Mouse (Mus musculus): Measurements from ENCODE around the gene Olfr1219.

Olfr1219 gene

DNA sequence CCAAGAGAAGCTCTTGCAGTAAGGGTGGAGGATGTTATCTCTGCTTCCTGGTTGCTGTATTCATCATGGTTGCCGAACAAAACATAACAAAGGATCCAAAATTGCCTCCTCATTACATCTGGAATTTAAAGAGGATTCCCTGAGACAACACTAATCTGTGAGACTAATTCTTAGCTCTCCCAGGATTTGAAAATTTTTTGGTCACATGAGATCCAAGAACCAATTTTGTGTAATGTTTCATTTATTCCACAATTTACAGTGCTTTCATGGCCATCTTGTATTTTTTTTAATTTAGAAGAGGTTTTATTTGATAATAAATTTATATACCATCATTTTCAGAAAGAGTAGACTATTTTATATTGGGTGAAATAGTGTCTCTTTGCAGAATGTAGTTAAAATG, at the start of gene Olfr1219:
Olfr1219 (minus strand) TSS at position 101 of the 400 bp plus-strand sequence.
- no peak for DNase-seq (ENCODE audit: low spot score)

DNA sequence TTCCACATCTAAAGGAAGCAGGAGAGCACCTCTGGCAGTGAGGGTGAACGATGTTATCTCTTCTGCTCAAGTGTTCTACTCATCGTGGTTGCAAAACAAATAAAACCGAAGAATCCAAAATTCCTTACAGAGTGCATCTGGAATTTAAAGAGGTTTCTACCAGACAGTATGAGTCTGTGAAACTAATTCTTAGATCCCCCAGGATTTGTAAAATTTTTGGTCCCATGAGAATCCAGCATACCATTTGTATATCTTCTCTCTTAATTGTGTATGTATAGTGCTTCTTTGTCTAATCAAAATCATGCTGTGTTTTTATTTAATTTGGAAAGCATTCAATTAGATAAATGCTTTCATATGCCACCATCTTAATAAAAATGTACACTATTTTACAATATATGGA, 49.6 kb upstream of the Olfr1219 start, which contains the start of gene Olfr1222:
Olfr1222 (minus strand) TSS at position 101 of the 400 bp plus-strand sequence.
- DNase-seq (ENCODE audit: low spot score) = no peak

DNA sequence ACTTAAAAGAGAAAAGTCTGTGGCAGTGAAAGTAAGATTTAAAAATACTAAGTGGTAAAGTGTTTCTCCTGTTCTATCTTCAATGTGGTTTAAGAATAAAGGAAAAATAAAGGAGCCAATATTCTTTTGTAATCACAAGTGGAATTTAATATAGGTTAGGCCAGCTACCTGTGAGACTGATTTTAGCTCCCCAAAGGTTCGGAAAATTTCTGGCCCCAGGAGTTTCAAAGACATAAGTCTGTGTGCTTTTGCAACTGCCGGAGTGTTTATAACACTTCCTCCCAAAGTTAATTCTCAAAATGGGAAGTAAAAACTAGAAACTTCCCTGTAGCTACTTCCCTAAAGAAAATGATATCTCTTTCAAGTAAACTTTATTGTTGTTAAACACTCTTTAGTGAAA, 33.9 kb upstream of the Olfr1219 start, which contains the start of gene Olfr1221:
Olfr1221 (minus strand) TSS at position 101 of the 400 bp plus-strand sequence.
- no peak for DNase-seq (ENCODE audit: low spot score)

DNA sequence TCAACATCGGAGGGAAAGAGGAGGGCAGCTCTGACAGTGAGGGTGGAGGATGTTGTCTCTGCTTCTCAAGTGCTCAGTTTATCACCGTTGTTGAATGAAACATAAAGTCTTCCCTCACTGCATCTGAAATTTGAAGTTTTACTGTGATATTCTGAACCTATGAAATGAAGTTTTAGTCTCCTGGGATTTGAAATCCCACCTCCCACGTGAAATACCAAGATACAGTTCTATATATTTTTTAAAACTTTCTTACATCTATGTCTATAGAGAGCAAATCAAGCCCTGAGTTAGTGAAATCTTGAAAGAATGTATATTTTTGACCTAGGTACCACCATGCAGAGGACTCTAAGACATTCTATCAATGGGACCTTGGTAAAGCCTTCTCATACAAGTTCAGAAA, 23.4 kb upstream of the Olfr1219 start, which contains the start of gene Olfr1220:
Olfr1220 (minus strand) TSS at position 101 of the 400 bp plus-strand sequence.
- no peak for DNase-seq (ENCODE audit: low spot score)

DNA sequence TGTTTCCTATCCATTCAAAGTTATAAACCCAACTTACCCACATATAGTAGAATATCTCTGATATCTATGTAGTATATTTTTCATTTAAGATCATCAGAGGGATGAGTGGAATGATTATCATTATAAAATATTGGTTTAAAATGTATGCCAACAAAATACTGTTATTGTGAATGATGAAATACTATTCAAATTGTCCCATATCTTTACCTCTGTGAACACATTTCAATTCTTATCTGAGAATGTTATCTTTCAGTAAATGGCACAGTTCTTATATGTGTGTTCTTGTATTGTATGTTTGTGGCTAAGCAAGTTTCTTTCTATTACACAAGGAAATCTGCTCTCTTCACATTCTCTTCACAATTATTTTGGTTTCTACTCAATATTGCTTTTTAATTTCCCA, 22.3 kb upstream of the Olfr1219 start:
- no peak for DNase-seq (ENCODE audit: low spot score)

DNA sequence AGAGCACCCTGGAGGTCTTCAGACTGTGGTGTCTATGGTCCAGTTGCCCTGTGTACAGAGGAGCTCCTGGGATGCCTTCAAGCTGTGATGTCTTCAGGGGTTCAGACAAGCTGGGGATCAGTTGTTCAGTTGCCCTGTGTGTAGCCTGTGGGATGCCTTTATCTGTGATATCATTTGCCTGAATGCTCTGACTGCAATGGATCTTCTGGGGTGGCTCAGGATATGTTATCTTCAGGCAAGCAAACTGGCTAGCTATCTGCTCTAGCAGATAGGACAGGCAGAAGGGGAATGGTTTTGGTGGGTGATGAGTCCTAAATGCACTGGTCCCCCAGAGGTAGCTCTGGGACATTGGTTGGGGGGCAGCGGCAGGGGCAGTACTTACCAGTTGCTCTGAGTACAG, 10.5 kb upstream of the Olfr1219 start:
- no peak for DNase-seq (ENCODE audit: low spot score)

DNA sequence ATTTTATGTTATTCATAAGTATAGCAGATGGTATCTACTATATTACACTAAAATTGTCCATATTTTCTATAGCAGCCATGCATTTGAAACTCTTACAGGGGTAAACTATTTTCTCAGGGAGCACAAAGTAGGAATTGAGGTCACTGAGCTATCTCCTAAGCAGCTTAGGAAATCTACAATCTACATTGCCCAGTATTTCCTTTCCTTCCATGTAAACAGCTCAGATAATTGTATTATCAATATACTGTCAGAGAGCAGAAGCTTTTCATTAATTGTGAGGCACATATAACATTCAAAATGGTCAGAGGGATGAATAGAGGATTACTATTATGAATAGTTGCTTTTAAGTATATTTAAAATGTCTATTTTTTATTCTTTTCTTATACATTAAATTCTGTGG, 1.8 kb downstream of the Olfr1219 start:
- DNase-seq (ENCODE audit: low spot score) = no peak

DNA sequence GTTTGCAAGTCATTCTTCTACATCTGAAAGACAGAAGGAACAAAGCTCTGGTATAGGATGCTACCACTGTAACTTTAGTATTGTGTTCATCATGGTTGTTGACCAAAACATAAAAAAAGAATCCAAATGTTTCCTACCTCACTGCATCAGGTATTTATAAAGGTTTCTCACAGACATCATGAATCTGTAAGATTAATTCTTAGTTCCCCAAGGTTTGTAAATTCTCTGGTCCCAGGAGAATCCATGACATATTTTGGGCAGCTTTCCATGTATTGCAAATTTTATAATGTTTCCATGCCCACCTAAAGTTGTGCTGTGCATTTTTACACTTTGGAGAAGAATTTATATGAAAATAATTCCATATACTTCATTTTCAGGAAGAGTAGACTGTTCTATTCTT, 22.2 kb downstream of the Olfr1219 start, which contains the start of gene Olfr1218:
Olfr1218 (minus strand) TSS at position 101 of the 400 bp plus-strand sequence.
- no peak for DNase-seq (ENCODE audit: low spot score)

DNA sequence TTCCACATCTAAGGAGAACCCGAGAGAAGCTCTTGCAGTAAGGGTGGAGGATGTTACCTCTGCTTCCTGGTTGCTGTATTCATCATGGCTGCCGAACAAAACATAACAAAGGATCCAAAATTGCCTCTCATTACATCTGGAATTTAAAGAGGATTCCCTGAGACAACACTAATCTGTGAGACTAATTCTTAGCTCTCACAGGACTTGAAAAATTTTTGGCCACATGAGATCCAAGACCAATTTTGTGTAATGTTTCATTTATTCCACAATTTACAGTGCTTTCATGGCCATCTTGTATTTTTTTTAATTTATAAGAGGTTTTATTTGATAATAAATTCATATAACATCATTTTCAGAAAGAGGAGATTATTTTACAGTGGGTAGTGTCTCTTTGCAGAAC, 51.3 kb downstream of the Olfr1219 start, which contains the start of gene Olfr1217:
Olfr1217 (minus strand) TSS at position 101 of the 400 bp plus-strand sequence.
- no peak for DNase-seq (ENCODE audit: low spot score)
